Mouse (Mus musculus) lung, postnatal 36 days (tissue): ENCODE results near the gene Cyp4f40.
"Not testable (repeated sequence)": the region's sequence is repeated elsewhere in the genome, so short reads cannot be mapped to it uniquely, and the experiment has no call there.

Experiments used
- DNase-seq: peaks from one replicate; pipeline ENCODE4 v3.0.0; 2022; ENCODE audit warnings: mixed read lengths

Cyp4f40 gene

GRCm38 (mm10) chr17:32658712-32659111 is at the start of gene Cyp4f40:
Cyp4f40 (plus strand) TSS chr17:32658900.
- DNase-seq, result peak; percentile 72

GRCm38 (mm10) chr17:32610231-32610630 is 48.5 kb upstream of the Cyp4f40 start:
- DNase-seq, result not testable (repeated sequence)

- no peak for DNase-seq
Measured at GRCm38 (mm10) chr17:32610896-32611295, 47.8 kb upstream of the Cyp4f40 start.

GRCm38 (mm10) chr17:32612417-32612816 is 46.3 kb upstream of the Cyp4f40 start:
- peak; percentile 4 for DNase-seq

- DNase-seq, result peak; percentile 16
Measured at GRCm38 (mm10) chr17:32617252-32617651, 41.4 kb upstream of the Cyp4f40 start.

- not testable (repeated sequence) for DNase-seq
Measured at GRCm38 (mm10) chr17:32621018-32621417, 37.7 kb upstream of the Cyp4f40 start, which contains the start of gene Cyp4f37. Cyp4f37 (plus strand) TSS chr17:32621309.

GRCm38 (mm10) chr17:32629726-32630125 is 29.0 kb upstream of the Cyp4f40 start:
- DNase-seq, result not testable (repeated sequence)

- DNase-seq, result no peak
Measured at GRCm38 (mm10) chr17:32631936-32632335, 26.8 kb upstream of the Cyp4f40 start.

- DNase-seq, result not testable (repeated sequence)
Measured at GRCm38 (mm10) chr17:32634242-32634971, 24.3 kb upstream of the Cyp4f40 start.

- DNase-seq, result peak; percentile 87
Measured at GRCm38 (mm10) chr17:32634972-32635314, 23.8 kb upstream of the Cyp4f40 start.

- no peak for DNase-seq
Measured at GRCm38 (mm10) chr17:32636341-32636740, 22.4 kb upstream of the Cyp4f40 start.

- DNase-seq, result no peak
Measured at GRCm38 (mm10) chr17:32637151-32637550, 21.5 kb upstream of the Cyp4f40 start.

GRCm38 (mm10) chr17:32646631-32647030 is 12.1 kb upstream of the Cyp4f40 start:
- DNase-seq, result no peak

- no peak for DNase-seq
Measured at GRCm38 (mm10) chr17:32653860-32654259, 4.8 kb upstream of the Cyp4f40 start.

GRCm38 (mm10) chr17:32657041-32657440 is 1.7 kb upstream of the Cyp4f40 start:
- DNase-seq, result no peak

- DNase-seq, result no peak
Measured at GRCm38 (mm10) chr17:32658246-32658645, 454 bp upstream of the Cyp4f40 start.

- DNase-seq, result no peak
Measured at GRCm38 (mm10) chr17:32673976-32674375, 15.3 kb downstream of the Cyp4f40 start.

- DNase-seq, result peak; percentile 13
Measured at GRCm38 (mm10) chr17:32676040-32676635, 17.4 kb downstream of the Cyp4f40 start.

- DNase-seq, result peak; percentile 81
Measured at GRCm38 (mm10) chr17:32680404-32680803, 21.7 kb downstream of the Cyp4f40 start.

- peak; percentile 70 for DNase-seq
Measured at GRCm38 (mm10) chr17:32685048-32685750, 26.5 kb downstream of the Cyp4f40 start, which contains the start of gene Cyp4f15. Cyp4f15 (plus strand) TSS chr17:32685627.

GRCm38 (mm10) chr17:32686722-32687121 is 28.0 kb downstream of the Cyp4f40 start:
- no peak for DNase-seq

- no peak for DNase-seq
Measured at GRCm38 (mm10) chr17:32690959-32691358, 32.3 kb downstream of the Cyp4f40 start.

GRCm38 (mm10) chr17:32702826-32703225 is 44.1 kb downstream of the Cyp4f40 start:
- DNase-seq, result peak; percentile 65

- not testable (repeated sequence) for DNase-seq
Measured at GRCm38 (mm10) chr17:32710541-32710940, 51.8 kb downstream of the Cyp4f40 start.
